Mouse (Mus musculus) megakaryocyte, embryonic 14.5 days (primary cell): ENCODE results near the gene Clca2. TPM values are rescaled to one million over a fixed set of nuclear protein-coding genes. Genes with fewer than 3 reads are reported as not detected.
A peak's percentile ranks its signal among the peaks of the same experiment; 100 is the strongest.

ENCODE experiments used
- H3K27me3 ChIP-seq: replicated peaks from 2 replicates; pipeline ENCODE3; 2012; ENCODE audit warnings: inconsistent platforms
- H3K36me3 ChIP-seq: replicated peaks from 2 replicates; pipeline ENCODE3; 2012; ENCODE audit warnings: low read length, inconsistent platforms, mixed read lengths
- H3K4me1 ChIP-seq: 2 replicates; pipeline ENCODE4 v1.6.1; 2012; ENCODE audit warnings: inconsistent platforms
- H3K4me3 ChIP-seq: replicated peaks from 2 replicates; pipeline ENCODE3; 2012; ENCODE audit warnings: moderate library complexity, mild to moderate bottlenecking, inconsistent platforms
- H3K9me3 ChIP-seq: 2 replicates; pipeline ENCODE4 v1.6.1; 2012; ENCODE audit warnings: inconsistent platforms
- FLI1 ChIP-seq: IDR thresholded peaks from 2 replicates; pipeline ENCODE4 v1.6.1; 2012; ENCODE audit warnings: low read length, inconsistent platforms, mixed read lengths
- GATA1 ChIP-seq: IDR thresholded peaks from 3 replicates; pipeline ENCODE4 v1.6.1; 2012; ENCODE audit warnings: mixed read lengths, low read length, inconsistent platforms, borderline replicate concordance
- polyA plus RNA-seq: library from polyadenylated mRNA; stranded (reverse); fragments of >175 nt; gene quantifications from 2 replicates; pipeline ENCODE4 v1.2.3, GENCODE M21; 2012; ENCODE audit warnings: low replicate concordance; ENCODE audit not compliant: insufficient read depth

The Clca2 gene
- polyA plus RNA-seq, 1 experiment = not detected

DNA sequence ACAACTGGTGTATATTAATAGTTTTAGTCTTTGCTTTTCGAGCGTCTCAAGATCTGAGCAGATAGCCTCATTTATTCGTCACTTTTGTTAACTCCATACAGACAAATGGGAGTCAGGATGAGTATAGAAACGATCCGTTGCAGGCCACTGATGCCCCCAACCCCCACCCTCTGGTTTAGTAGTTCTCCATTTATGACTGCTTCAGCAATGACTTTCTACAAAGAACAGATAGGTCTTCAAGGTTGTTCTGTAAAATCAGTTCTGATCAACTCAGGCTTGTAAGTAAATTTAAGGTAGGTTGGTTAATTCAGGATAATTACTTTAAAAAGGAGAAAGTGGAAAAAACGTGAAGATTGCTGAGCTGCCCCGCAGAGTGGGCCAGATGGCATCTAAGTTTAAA is 20.2 kb upstream of the Clca2 start:
- TF ChIP-seq GATA1 = no peak
- TF ChIP-seq FLI1 = no peak
- Histone ChIP-seq H3K36me3 (no peaks in the 10 kb centered on the region), H3K4me3 (peak overlapping the region; percentile 99), H3K27me3 (no peaks in the 10 kb centered on the region), H3K4me1 (peaks cover 45% of the 10 kb centered on the region), H3K9me3 (no peaks in the 10 kb centered on the region)

DNA sequence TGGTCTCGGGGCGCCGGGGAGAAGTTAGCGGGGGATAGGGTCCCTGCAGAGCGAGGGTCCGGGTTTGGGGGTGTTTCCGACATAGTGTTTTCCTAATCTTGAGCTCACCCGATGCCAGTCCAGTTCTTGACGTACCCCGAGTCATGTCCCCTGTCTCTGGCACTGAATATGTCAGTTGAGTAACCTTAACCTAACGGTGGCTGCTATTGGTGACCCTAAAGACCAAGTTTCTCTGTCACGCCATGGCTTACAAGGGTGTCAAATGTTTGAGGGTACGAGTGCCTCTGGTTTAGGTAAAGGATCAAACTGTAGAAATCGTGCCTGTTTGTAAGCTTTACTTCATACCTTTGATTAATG is 19.7 kb upstream of the Clca2 start:
- TF ChIP-seq FLI1 (no peak), GATA1 (no peak)
- peaks cover 45% of the 10 kb centered on the region for H3K4me1 ChIP-seq
- no peaks in the 10 kb centered on the region for H3K9me3 ChIP-seq
- peak overlapping the region; percentile 99 for H3K4me3 ChIP-seq
- no peaks in the 10 kb centered on the region for H3K36me3 ChIP-seq
- H3K27me3 ChIP-seq = no peaks in the 10 kb centered on the region

DNA sequence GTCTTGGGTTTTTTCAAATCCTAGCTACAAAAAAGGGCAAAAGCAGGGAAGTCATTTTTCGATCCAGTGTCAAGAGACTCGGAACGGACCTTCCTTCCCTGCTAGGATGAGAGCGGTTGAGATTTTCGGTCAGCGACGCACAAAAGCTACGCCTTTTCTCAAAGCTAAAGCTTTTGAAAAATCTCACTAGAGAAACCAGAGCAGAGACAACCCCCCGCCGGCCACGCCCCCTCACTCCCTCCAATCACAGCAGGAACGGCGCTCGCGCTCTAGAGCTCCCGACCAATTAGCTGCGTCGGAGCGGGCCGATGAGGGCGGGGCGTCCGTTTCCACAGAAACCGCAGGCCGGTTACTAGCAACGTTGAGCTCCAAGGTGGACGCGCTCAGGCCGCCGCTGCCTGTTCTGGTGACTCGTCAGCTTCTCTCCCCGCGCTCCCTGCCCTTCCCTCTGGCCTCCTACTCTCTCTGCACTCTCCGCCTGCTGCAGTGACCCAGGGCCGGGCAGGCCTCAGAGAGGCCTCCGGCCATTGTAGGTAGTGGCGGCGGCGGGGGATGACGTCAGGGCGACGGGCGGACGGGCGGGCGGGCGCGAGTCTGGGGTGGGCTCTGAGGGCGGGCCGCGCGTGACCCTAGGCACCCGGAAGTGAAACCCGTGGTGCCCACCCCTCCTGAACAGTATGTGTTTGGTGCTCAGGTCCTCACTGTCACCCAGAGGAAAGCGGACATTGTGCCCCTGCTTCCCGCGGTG is 19.2 kb upstream of the Clca2 start, which contains the start of gene Odf2l:
Gene Odf2l (plus strand): TSS at position 335 of the 748 bp plus-strand sequence.
- peak within 1 kb of the TSS; percentile 99 for H3K4me3 ChIP-seq
- peaks cover 44% of the 10 kb centered on the region for H3K4me1 ChIP-seq
- H3K27me3 ChIP-seq = no peaks in the 10 kb centered on the region
- TF ChIP-seq GATA1 = no peak
- TF ChIP-seq FLI1 = no peak
- H3K9me3 ChIP-seq = no peaks in the 10 kb centered on the region
- no peaks in the 10 kb centered on the region for H3K36me3 ChIP-seq

DNA sequence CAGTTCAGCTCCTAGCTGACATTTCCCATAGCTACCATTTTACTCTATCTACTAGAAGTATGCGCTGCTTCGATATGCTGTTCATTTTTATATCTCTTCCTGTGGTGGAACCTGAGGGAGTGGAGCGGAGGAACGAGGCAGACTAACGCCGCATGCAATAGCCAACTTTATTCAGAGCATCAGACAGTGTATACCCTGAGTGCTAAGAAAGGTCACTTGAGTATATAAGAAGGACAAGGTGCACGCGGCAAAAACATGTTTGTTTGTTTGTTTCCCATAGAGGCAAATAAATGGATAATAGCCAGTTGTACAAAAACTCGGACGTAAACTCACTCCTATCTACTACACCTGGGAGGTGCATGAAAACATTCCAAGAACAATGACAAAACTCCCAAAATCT is 18.4 kb upstream of the Clca2 start:
- peaks cover 39% of the 10 kb centered on the region for H3K4me1 ChIP-seq
- TF ChIP-seq GATA1 = no peak
- TF ChIP-seq FLI1 = no peak
- no peaks in the 10 kb centered on the region for H3K27me3 ChIP-seq
- H3K4me3 ChIP-seq = peak overlapping the region; percentile 99
- no peaks in the 10 kb centered on the region for H3K9me3 ChIP-seq
- H3K36me3 ChIP-seq = no peaks in the 10 kb centered on the region

DNA sequence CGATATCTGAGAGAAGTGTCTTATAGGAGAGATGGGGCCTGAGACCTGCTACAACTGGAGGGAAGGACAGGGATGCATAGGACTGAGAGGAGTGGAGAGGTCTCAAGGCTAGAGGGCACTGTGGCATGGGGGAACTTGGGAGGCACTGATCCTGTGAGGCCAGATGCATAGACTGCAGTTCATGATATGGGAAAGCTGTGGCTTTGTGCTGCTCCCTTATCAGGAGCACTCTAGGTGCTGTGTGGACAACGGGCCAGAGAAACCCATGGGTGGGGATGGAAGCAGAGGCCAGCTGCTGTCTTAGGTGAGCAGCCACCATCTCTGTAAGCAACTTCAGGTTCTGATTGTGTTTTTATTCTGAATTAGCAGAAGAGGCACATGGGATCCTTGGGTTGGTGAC is 15.9 kb upstream of the Clca2 start:
- Histone ChIP-seq H3K9me3 (no peaks in the 10 kb centered on the region), H3K27me3 (no peaks in the 10 kb centered on the region), H3K36me3 (no peaks in the 10 kb centered on the region), H3K4me3 (peak overlapping the region; percentile 29), H3K4me1 (peaks cover 35% of the 10 kb centered on the region)
- TF ChIP-seq FLI1 (no peak), GATA1 (no peak)

DNA sequence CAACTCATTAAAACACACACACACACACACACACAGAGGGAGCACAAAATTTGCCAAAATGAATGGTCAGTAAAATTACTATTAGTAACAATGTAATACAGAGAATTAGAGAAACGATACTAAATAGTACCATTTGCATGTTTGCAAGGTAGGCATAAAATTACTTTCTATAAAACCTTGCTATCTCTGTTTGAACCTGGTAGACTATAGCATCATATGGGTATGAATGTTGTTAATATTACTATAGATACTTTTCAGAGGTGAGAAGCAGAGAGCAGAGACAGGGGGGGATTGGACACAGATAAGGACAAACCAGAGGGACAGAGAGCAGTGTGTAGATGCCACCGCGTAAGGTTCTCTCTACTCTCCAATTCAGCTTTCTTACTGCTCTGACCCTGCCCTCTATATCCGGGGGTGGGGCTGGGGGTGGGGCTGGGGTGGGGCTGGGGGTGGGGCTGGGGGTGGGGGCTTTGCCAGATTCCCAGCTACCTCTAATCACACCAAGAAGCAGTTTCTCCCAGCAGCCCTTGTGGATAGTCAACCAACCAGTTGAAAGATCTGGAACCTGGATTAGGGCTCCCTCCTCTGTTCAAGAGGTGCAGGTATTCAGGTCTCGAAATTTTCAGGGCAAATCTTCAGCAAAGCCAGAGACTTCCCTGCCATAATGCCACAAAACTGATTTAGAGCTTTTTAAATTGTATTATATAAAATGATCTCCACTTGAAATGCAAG is 6.7 kb upstream of the Clca2 start:
- peaks cover 25% of the 10 kb centered on the region for H3K4me1 ChIP-seq
- H3K27me3 ChIP-seq = peaks cover 2% of the 10 kb centered on the region
- TF ChIP-seq GATA1 (no peak), FLI1 (no peak)
- peaks cover 8% of the 10 kb centered on the region for H3K9me3 ChIP-seq
- H3K36me3 ChIP-seq = no peaks in the 10 kb centered on the region
- H3K4me3 ChIP-seq = no peak overlapping the region

DNA sequence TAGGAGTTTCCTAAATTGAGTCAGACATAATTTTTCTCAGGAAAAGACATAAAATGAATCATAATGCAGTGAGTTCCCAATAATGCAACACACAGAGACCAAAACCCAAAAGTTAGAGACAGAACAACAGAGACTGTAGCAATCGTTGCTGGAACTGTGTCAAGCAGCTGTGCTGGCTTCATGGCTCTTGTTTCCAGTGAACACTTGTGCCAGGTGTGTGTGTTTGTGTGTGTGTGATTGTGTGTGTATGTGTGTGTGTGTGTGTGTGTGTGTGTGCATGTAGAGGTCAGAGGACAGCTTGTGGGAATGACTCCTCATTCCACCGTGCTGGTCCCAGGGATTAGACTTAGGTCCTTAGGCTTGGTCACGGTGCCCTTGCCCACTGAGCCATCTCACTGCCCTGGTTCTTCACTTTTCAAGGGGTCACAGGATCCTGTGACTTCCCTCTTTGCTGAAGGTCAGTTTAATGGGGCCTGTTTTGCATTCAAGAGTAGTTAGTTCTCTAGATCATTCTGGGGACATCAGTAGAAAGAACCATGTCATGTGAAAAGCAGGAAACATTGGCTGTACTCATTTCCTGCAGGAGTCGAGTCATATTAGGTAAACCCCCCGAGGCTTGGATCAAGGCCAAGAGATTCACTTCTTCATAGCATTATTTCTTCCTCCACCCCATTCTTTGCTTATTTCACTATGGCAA is 6.0 kb upstream of the Clca2 start:
- H3K36me3 ChIP-seq = no peaks in the 10 kb centered on the region
- peaks cover 25% of the 10 kb centered on the region for H3K4me1 ChIP-seq
- peaks cover 8% of the 10 kb centered on the region for H3K9me3 ChIP-seq
- no peak overlapping the region for H3K4me3 ChIP-seq
- TF ChIP-seq FLI1 = no peak
- TF ChIP-seq GATA1 = no peak
- H3K27me3 ChIP-seq = peaks cover 2% of the 10 kb centered on the region

DNA sequence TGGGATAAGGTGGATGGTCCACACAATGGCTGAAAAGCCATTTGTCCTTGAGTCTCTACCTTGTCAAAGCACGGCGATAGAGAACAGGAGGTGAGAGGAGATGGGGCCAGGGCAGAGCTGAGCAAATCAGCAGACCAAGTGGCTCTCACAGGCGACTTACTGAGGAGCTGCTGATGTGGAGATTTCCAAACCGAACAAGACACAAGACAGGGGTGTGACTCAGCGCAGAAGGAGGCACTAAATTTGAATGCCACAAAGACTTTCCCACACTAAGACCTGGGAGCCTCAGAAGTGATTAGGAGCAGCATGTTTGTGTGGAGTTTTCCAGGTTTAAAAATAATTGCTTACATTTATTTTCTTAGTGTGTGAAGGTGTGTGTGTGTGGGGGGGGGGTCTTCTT is 4.5 kb upstream of the Clca2 start:
- Histone ChIP-seq H3K4me1 (peaks cover 25% of the 10 kb centered on the region), H3K4me3 (no peak overlapping the region), H3K9me3 (peaks cover 7% of the 10 kb centered on the region), H3K36me3 (no peaks in the 10 kb centered on the region), H3K27me3 (peaks cover 2% of the 10 kb centered on the region)
- TF ChIP-seq GATA1 = no peak
- no peak for TF ChIP-seq FLI1

DNA sequence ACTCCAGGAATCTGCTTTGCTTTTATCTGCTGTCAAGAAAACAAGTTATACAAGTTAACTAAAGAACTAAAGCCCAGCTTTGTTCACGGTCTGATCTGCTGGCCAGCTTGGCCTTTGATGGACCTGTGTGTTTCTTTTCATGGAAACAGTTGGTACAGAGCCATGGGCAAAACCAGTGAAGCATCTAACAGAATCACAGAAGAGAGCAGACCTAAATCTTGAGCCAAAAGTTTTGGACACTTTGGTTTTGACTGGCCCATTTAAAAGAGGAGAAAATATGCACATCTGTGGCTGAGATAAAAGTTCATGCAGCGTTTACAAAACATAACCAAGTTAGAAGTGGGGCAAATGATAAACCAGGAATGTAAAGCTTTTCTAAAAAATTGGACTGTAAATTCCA is 4.1 kb upstream of the Clca2 start:
- Histone ChIP-seq H3K9me3 (peaks cover 2% of the 10 kb centered on the region), H3K36me3 (no peaks in the 10 kb centered on the region), H3K27me3 (no peaks in the 10 kb centered on the region), H3K4me3 (no peak overlapping the region), H3K4me1 (peaks cover 25% of the 10 kb centered on the region)
- TF ChIP-seq GATA1 (no peak), FLI1 (no peak)
